Mouse (Mus musculus): ENCODE data around the gene Tdp1. TPM values are rescaled to one million over a fixed set of nuclear protein-coding genes. Genes with fewer than 3 reads are reported as not detected.

The Tdp1 gene
- 10 to 100 TPM; 18.1 to 25.6 (median 23.3) TPM for polyA plus RNA-seq (2017; shearing (Covaris generic))

- peak; percentile 76 for ATAC-seq
These were observed at the start of gene Tdp1, which contains the start of gene Efcab11 for GRCm38 (mm10) chr12:99884269-99885261. Gene Tdp1 (plus strand): TSS chr12:99884517. Gene Efcab11 (minus strand): TSS chr12:99884439.

- ATAC-seq, result no peak
These were observed 47.7 kb upstream of the Tdp1 start for GRCm38 (mm10) chr12:99836404-99837131.

GRCm38 (mm10) chr12:99837528-99837927 is 46.8 kb upstream of the Tdp1 start:
- ATAC-seq, result no peak

GRCm38 (mm10) chr12:99838109-99838508 is 46.2 kb upstream of the Tdp1 start:
- ATAC-seq, result no peak

GRCm38 (mm10) chr12:99838703-99839102 is 45.6 kb upstream of the Tdp1 start:
- no peak for ATAC-seq

- ATAC-seq, result no peak
These were observed 39.4 kb upstream of the Tdp1 start for GRCm38 (mm10) chr12:99844951-99845350.

- no peak for ATAC-seq
These were observed 34.3 kb upstream of the Tdp1 start for GRCm38 (mm10) chr12:99849996-99850395.

- no peak for ATAC-seq
These were observed 30.7 kb upstream of the Tdp1 start for GRCm38 (mm10) chr12:99853323-99854258.

- no peak for ATAC-seq
These were observed 28.3 kb upstream of the Tdp1 start for GRCm38 (mm10) chr12:99856011-99856410.

GRCm38 (mm10) chr12:99858664-99859063 is 25.7 kb upstream of the Tdp1 start:
- ATAC-seq, result no peak

GRCm38 (mm10) chr12:99859391-99860100 is 24.8 kb upstream of the Tdp1 start:
- no peak for ATAC-seq

- ATAC-seq, result no peak
These were observed 23.3 kb upstream of the Tdp1 start for GRCm38 (mm10) chr12:99860981-99861380.

GRCm38 (mm10) chr12:99864613-99865012 is 19.7 kb upstream of the Tdp1 start:
- ATAC-seq, result no peak

- no peak for ATAC-seq
These were observed 15.5 kb upstream of the Tdp1 start for GRCm38 (mm10) chr12:99868821-99869220.

GRCm38 (mm10) chr12:99873443-99873842 is 10.9 kb upstream of the Tdp1 start:
- no peak for ATAC-seq

- no peak for ATAC-seq
These were observed 9.7 kb upstream of the Tdp1 start for GRCm38 (mm10) chr12:99874609-99875008.

- ATAC-seq, result peak; percentile 89
These were observed 1.2 kb upstream of the Tdp1 start for GRCm38 (mm10) chr12:99883000-99883712.

GRCm38 (mm10) chr12:99883713-99884105 is 608 bp upstream of the Tdp1 start:
- ATAC-seq, result peak; percentile 8

GRCm38 (mm10) chr12:99885282-99885901 is 1.1 kb downstream of the Tdp1 start:
- no peak for ATAC-seq

- no peak for ATAC-seq
These were observed 13.5 kb downstream of the Tdp1 start for GRCm38 (mm10) chr12:99897846-99898245.
